Mouse (Mus musculus) activated CD4-positive, CD25-positive, alpha-beta regulatory T cell, adult 4 months (primary cell): Measurements from ENCODE around the gene Doc2a. TPM values are rescaled to one million over a fixed set of nuclear protein-coding genes. Genes with fewer than 3 reads are reported as not detected.

Experiments used
- ATAC-seq: one replicate; pipeline ENCODE4 v1.8.0; 2017
- polyA plus RNA-seq, 2 experiments: library from polyadenylated mRNA; unstranded; fragments of 100-300 nt; shearing (Covaris generic); gene quantifications; one replicate each; pipeline ENCODE4 v1.2.1; 2017

Gene Doc2a
- polyA plus RNA-seq: not detected

DNA sequence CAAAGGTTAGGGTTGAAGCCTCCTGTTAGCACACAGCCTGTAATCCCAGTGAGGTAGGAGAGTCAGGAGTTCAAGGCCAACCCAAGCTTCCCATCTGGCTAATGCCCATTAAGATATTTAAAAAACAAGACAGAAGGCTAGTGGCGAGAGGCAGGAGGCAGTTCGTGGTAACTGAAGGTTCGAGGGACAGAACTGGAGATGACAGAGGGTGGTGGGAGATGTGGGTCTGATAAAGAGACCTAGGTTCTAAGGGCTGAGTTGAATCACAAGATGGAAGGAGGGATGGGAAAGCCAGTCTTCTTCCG, at the start of gene Doc2a:
Doc2a (plus strand) TSS at position 301 of the 305 bp plus-strand sequence.
- ATAC-seq: no peak

DNA sequence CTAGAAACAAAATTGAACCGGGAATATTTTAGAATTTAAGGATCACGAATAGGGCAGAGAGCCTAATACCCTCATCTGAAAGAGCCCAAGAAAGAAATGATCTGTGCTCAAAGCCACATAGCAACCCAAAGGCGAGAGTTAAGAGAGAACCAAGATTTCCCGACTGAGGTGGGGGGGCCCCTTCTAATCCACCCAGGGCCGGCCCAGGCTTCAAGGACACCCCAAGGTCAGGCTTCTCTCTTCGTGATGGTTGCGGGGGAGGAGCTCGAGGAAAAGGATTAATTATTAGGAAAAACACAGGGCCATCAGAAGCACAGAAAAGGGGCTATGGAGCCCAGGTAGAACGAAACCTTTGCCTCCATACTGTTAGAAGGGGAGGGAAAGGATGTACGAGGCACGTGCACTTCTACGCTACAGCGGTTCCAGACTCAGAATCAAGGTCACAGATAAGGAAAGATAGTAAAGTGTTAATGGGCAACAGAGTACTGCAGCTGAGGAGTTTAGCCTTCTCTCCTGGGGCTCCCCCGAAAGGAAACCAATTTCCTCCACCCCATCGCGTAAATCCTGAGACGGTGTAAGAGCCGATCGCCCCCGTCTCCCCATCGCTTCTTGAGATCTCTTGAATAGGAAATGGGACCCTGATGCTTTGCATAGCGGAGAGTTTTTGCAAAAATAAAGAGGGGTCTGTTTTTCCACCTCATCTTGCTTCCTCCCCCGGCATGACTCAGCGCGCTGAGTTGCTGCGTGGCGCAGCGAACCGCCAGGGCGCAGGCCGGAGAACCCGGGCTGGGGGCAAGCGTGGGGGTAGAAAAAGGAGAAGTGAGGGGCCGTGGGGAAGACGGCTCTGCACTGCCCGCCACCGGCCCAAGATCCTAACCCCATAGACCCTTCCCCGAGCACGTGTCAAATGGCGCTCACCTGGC, 48.8 kb upstream of the Doc2a start:
- peak; percentile 13 for ATAC-seq

DNA sequence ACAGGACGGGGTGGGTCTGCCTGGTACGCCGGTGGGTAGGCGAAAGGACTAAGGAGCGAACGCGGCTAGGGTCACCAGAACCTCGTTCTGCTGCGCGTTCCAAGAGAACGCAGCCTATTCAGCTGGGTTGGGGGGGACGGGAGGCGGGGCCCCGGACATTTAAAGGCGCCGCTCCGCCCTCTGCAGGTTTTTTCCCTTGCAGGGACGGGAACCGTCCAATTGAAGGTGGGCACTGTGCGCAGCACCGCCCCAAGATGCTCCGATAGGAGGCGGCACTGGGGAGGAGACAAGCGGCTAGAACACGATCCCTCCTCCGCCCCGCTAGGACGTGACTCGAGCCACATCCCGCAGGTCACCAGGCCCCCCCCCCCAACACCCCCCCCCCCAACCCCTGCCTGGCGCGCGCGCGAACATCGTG, 48.2 kb upstream of the Doc2a start:
- ATAC-seq: peak; percentile 86

DNA sequence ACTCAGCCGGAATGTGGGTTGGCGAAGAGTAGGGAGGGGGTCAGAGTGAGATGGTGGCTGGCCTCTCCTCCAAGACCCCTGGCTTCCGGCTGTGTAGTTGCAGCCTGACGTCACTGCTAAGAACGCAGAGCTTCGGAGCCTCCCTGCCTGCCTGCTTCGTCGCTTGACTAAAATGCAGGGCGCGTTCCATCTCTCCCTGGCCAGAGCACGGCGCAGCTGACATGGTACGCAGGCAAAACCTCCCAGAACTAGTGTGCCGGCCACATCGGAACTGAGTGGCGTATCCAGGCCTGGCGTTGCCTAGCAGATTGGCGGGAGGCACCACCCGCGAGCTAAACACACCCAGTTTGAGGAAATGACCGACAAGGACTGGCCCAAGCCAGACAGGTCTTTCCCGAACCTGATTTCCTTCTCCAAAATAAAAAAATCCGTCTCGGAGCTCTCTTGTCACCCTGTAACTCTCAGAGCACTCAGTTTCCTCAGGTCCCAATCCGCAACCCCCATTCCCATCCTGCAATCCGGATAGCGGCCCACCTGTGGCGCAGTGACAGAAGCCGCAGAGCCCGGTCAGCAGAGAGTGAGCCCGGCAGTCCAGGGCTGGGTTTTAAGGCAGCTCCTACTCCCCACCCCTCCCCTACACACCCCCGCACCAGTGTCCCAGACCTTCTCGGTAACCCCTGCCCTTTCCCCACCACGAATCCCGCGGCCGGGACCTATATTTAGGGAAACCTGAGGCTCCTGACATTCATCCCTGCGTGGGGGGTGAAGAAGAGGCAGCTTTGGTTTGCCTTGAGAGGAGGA, 47.5 kb upstream of the Doc2a start:
- ATAC-seq: peak; percentile 66

DNA sequence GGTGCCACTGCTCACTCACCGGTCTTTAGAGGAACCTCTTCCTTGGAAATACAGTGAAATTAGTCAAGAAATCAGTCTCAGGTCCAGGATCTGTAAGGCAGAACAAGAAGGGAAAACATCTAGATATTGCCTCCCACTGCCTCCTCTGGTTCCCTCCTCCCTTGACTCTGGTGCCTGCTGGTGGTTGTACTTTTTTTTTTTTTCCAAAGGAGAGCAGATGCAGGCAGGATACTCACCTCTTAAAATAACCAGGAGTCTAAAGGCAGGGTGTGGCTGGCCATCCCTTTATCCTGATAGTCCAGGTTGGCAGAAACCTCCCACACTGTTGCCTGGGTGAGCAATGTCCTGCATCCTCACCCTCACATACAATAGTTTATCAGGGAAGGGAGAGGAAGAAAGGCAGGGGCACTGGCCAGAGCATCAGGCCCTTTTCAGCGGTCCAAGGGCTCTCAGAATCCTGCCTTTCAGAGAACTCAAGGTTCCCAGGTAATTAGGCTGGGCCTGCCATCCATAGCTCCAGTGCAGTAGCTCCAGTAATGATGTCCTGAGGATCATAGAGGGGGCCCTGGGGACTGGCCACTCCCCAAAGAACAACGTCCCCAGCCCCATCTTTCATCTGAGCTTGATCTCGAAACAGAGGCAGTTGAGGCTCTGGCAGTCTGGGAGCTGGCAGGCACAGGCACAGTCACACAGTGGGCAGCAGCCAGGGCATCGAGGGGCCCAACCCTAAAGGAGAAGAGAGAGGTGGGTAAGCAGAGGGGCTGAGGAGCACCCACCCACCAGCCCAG, 46.8 kb upstream of the Doc2a start:
- no peak for ATAC-seq

DNA sequence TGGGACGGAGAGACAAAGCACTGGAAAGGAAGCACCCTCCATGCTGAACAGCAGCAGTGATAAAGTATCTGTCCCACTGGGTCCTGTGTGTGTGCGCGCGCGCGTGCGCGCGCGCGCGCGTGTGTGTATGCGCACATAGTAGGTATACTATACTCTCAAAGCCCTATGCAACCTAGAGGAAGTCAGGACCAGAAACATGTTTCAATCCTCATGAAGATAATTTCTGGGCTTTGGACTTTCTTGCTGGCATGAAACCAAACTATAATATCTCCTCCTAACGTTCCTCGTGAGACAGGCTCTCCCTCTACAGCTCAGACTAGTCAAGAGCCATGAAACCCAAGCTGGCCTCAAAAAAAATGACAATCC, 46.2 kb upstream of the Doc2a start:
- no peak for ATAC-seq

DNA sequence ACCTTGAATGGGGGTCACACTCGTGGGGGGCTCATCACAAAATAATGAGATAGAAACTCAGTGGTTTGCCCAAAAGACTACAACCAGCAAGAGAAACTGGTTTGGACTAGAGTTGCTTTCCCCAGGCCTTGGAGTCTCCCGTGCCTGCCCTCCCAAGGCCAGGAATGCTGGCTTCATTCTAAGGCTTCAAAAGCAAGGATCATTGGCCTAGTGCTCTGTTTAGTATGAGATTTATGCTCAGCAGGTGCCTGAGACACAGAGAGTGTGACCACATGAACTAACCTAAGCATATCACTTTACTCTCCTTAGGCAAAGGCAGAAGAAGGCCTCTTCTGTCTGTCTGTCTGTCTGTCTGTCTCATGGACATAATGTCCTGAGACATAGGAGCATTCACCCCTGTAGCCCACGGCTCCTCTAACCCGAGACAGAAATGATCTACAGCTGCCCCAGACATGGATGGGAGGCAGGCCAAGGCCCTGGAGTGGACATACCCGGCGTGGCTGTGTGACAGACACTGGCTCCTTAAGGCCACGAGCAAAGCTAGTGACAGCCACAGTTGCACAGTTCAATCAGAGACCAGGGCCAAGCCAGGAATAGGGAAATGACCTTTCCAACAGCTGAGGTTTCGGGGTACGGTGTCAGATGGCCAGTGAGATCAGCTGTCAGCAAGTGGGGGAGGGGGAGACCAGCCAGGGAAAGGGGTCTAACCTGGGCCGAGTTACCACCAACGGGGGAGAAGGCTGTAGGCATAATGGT, 44.9 kb upstream of the Doc2a start:
- ATAC-seq: no peak

DNA sequence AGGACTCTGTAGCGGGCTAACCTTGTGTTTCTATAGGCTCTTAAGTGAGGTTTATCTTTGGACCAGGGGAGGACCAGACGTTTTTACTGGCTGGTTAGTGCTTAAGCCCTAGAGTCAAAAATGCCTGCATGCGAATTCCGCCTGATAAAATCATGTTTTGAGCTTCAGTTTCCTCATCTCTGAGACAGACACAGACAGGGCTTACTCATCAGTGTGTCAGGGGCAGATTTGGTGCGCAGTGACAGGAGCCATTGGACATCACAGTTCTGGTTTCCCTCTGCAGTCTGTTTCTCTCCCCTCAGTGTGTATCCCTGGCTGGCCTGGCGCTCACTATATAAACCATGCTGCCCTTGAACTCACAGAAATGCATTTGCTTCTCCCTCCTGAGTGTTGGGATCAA, 44.0 kb upstream of the Doc2a start:
- ATAC-seq: no peak

DNA sequence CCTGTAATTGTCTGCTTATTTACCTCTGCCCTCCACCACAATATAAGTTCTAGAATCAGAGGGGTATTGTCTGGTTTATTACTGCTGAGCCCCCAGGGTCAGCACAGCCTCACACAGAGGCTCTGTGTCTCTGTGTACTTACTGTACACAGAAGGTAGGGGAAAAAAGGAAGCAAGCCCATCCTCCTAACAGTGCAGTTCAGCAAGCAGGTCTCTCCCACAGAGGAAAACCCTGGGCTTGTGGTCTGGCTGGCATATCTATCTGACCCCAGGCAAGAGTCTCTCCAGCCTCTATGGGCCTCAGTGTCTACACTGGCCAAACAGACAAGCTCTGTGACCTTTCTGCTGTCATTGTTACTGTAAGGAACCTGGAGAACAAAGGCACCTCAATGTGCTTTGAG, 43.5 kb upstream of the Doc2a start:
- no peak for ATAC-seq

DNA sequence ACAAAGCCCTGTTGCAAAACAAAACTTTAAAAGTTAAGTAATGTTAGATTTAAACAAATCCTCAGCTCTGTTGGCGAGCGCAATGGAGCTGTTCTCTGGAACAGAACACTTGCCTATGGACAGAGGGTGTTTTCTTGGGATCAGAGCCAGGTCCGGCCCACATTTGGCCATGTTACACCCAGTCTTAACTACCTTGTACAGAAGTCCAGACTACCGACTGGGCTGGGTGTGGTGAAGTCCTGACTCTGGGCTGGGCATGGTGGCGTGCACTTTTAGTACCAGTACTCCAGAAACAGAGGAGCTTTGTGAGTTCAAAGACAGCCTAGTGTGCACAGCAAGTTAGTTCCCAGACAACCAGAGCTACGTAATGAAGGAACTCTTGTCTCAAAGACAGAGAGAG, 40.3 kb upstream of the Doc2a start:
- ATAC-seq: no peak

DNA sequence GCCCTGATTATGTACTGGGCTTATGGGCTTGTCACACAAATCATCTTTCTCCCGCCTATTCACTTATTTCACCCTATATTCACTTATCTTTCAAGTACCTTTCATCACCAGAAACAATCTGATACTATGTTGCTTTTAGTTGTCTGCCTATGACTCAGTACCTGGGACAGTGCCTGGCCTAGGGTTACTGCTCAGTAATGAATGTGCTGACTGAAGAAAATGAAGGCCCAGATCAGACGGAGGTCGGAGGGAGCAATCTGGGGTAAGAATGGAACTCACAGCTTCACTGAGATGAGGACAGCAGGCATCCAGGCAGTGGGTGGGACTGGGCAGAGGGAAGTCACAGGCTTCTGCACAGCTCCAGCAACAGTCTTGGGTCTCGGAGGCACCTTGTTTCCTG, 39.8 kb upstream of the Doc2a start:
- no peak for ATAC-seq

DNA sequence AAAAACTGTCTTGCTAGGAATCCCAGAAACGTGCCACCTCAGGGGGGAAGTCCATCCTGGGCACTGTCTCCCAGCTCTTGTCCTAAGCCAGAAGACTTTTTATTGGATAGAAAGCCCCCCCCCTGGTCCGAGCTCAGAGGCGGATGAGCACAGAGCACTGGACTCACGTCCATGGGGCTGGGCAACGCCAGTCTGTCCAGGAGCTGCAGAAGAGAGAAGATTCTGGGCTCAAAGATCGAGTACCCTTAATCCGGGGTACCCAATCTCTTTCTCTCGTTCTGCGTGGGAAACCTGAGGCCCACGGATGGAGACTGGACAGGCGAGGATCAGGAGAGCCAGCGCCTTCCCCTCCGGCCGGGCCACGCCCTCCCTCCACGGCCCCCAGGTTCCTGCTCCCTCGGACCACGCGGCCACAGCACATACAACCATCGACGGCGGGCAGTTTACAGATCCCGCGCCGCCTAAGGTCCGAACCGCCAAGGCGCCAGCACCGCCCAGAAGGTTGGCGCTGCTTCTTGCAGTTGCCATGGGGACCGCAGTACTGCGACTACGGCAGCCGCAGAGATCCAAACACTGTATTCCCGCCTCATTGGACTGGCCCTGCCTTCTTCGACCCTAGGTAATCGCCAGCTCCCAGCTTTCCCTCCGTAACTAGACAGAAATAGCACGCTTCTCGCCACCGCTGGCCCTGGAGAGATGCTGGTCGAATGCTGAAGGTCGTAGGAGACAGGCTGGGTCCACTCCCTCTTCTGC, 38.3 kb upstream of the Doc2a start:
- no peak for ATAC-seq

DNA sequence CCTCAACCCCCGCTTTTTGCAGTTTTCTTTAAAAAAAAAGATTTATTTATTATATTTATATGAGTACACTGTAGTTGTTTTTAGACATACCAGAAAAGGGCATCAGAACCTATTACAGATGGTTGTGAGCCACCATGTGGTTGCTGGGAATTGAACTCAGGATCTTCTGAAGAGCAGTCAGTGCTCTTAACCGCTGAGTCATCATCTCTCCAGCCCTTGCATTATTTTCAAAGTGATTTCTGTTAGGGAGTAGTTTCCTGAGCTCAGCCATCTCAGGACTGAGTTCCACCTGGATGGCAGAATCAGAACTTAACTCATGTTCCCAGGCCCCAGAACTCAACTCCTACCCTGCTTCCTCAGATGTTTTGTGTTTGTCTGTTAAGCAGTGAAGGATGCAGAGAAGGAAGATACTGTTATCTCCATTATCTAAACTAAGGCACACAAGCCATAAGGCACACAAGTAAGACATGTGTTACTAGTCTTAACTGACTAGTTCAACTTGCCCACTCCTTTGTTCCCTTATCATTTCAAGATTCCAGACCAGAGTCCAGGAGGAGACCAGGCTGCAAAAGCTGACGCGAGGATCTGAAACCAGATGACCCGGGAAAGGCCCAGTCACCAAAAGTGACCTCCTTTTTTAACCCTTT, 37.4 kb upstream of the Doc2a start:
- no peak for ATAC-seq

DNA sequence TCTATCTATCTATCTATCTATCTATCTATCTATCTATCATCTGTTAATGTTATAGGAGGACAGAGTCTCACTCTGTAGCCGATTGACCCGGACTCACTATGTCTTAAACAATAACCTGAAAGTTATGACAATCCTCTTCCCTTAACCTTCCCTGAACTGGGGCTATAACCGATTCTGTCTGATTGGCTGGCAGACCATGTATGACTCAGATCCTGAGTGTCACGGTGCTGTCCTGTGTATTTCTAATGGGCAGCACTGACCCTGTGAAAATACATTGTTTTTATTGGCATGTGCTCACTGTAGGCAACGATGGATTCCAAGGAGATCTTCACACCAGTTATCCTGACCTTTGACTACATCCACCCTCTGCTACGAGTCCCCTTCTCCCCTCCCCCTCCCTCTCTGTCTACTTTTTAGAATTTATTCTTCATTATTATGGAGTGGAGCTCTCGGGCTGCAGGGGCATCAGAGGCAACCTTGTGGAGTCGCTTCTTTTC, 31.4 kb upstream of the Doc2a start:
- ATAC-seq: no peak

DNA sequence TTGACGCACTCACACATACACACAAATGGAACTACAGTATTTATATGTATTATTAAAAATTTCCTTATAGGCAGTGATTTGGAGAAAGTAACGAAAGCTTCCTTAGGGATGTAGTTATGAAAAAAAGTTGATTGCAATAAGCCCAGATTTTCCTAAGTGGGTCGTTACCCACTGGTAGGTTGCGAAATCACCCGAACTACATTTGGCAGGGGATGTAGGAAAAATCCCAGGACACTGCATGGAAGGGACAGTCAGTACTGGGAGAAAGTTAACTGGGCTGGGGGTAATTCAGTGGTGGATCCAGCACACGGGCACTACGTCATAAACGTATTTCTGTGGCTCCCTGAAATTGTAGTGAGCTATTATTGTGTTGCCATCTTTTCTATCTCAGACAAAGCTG, 30.7 kb upstream of the Doc2a start:
- ATAC-seq: no peak

DNA sequence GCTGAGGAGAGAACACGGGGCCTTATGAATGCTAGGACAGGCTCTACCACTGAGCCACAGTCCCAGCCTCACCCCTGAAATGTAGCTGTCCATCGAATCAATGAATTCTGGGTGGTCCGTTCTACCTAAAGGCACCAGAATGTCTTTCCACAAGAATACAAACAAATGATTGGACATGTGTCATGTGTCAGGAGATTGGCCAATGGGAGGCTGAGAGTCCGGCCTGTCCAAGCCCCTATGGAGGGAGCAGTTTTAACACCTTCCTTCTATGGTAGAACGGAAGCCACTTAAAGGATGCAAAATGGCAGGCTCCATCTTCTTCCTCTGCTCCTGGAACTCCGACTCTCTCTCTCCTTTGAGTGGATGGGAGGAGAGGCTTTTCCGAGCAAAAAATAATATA, 29.6 kb upstream of the Doc2a start:
- ATAC-seq: no peak

DNA sequence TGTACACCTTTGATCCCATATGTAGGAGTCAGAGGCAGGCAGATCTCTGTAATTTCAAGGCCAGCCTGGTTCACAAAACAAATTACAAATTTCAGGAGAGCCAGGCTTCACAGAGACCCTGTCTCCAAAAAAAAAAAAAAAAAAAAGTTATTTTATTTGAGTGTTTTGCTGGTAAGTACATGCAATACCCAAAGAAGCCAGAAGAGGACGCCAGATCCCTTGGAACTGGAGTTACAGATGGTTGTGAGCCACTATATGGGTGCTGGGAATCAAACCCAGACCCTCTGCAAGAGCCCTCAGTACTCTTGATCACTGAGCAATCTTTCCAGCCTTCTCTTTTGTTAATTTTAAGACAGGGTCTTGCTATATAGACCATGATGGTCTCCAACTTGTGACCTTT, 28.4 kb upstream of the Doc2a start:
- no peak for ATAC-seq

DNA sequence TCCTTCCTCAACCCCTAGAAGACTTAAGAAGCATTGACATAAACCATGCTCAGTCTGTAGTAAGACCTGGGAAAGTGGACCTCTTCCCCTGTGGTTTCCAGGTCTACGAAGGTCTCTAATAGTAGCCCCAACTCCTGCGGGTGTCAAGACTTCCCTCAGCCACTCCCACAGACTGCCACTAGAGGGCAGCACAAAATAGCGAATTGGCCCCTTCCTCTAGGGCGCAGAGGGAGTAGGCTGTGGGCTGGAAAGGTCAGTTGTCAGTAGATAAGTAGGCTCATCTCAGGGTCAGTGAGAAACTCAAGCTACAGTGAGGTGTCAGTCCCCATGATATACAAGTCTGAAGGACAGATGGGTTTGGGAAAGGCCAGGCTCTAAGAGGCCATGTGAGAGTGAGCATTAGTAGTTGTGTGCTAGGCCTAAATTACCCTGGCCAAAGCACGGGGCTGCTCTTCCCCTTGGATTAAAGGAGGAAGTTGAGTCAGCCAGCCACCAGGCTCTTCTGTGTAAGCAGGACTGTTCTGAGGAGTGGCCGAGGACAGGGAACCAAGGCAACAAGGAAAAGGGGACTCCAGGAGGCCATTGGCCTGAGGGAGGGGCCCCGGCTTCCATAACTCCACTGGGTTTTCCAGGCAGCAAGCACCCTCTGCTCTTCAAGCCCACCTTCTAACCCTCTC, 25.2 kb upstream of the Doc2a start:
- peak; percentile 54 for ATAC-seq

DNA sequence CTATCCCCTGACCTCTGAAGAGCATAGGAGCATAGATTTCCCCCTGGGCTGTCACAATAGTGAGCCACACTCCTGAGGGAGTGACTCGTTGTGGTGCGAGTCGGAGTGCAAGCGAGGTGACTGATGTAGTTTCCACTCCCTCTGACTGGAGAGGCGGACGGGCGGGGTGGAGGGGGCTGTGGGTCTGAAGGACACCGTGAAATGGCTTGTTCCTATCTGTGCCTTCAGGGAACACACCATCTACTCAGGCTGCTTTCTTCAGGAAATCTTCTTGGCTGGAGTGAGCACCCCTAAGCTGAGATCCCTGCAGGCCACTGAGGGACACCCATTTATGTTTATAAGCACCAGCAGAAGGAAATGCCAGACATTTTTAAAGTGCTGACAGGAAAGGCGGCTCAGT, 24.5 kb upstream of the Doc2a start:
- ATAC-seq: no peak

DNA sequence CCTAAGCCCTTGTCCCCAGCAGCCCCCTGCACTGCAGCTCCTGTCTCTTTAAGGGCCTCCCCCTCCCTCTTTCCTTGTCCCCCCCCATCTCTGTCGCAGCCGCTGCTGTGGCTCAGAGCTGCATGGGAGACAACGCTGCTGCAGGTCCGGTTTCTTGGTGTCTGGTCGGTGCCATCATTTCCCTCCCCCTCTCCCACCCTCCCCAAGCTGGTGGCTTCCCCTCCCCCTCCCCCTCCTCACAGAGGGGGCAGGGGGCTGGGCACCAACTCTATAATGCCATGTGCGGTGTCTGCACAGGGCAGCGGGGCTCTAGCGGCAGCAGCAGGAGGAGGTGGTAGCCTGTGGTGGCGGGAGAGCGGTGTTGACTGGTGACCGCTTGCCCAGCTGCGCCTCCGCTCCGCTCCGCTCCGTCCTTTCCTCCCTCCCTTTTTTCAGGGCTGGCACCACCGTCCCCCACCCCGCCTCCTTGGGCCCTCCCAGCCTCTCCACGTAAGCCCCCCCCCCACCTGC, 24.0 kb upstream of the Doc2a start:
- ATAC-seq: no peak
